Mouse (Mus musculus): Measurements from ENCODE around the gene Umad1. TPM values are rescaled to one million over a fixed set of nuclear protein-coding genes. Genes with fewer than 3 reads are reported as not detected.

Umad1 gene
- polyA plus RNA-seq, 1 experiment from 2014 or later: 55.5 TPM

GRCm38 (mm10) chr6:8414020-8414419, 154.9 kb downstream of the Umad1 start:
- Histone ChIP-seq H3K9me3 (ENCODE audit: control insufficient read depth, low read length) (no peaks in the 10 kb centered on the region), H3K4me2 (replicated peaks) (peak overlapping the region; percentile 22; the same call in 1 of the 2 replicates), H3K36me3 (replicated peaks; ENCODE audit: control insufficient read depth, insufficient read depth) (no peaks in the 10 kb centered on the region), H3K4me3 (replicated peaks; ENCODE audit: low read length) (peak overlapping the region; percentile 13; the same call in 1 of the 2 replicates), H3K4me1 (replicated peaks; ENCODE audit: control insufficient read depth, insufficient read depth, low read length) (no peaks in the 10 kb centered on the region; the same call in 1 of the 2 replicates), H3K27me3 (ENCODE audit: control insufficient read depth, insufficient read depth, low read length) (no peaks in the 10 kb centered on the region), H3K27ac (peak overlapping the region; percentile 67), H3K9ac (0 out of 2 replicates have a peak overlapping the region, but pooled peaks have one; percentile 3)
- ATAC-seq (ENCODE audit: low FRiP score) (no peak), DNase-seq (ENCODE audit: low spot score) (no peak)
- 52% methylated on average over 9 of the region's 9 CpGs for WGBS

GRCm38 (mm10) chr6:8415823-8416222, 156.7 kb downstream of the Umad1 start:
- Histone ChIP-seq H3K4me3 (replicated peaks; ENCODE audit: low read length) (no peak overlapping the region), H3K4me1 (replicated peaks; ENCODE audit: control insufficient read depth, insufficient read depth, low read length) (peaks cover 6% of the 10 kb centered on the region; the same call in 1 of the 2 replicates), H3K36me3 (replicated peaks; ENCODE audit: control insufficient read depth, insufficient read depth) (no peaks in the 10 kb centered on the region), H3K4me2 (replicated peaks) (no peak overlapping the region), H3K27ac (no peak overlapping the region), H3K9me3 (ENCODE audit: control insufficient read depth, low read length) (no peaks in the 10 kb centered on the region), H3K9ac (no peak overlapping the region), H3K27me3 (ENCODE audit: control insufficient read depth, insufficient read depth, low read length) (no peaks in the 10 kb centered on the region)
- no peak for ATAC-seq (ENCODE audit: low FRiP score)
- WGBS: 68% methylated on average over 5 of the region's 5 CpGs
- DNase-seq (ENCODE audit: low spot score): no peak

- no peak overlapping the region for H3K9ac ChIP-seq
- peaks cover 14% of the 10 kb centered on the region for H3K4me1 ChIP-seq (replicated peaks; ENCODE audit: control insufficient read depth, insufficient read depth, low read length)
- H3K9me3 ChIP-seq (ENCODE audit: control insufficient read depth, low read length): no peaks in the 10 kb centered on the region
- no peaks in the 10 kb centered on the region for H3K36me3 ChIP-seq (replicated peaks; ENCODE audit: control insufficient read depth, insufficient read depth)
- WGBS: 82% methylated on average over 8 of the region's 8 CpGs
- ATAC-seq (ENCODE audit: low FRiP score) (no peak), DNase-seq (ENCODE audit: low spot score) (no peak)
- H3K4me3 ChIP-seq (replicated peaks; ENCODE audit: low read length): no peak overlapping the region
- no peak overlapping the region for H3K4me2 ChIP-seq (replicated peaks)
- no peak overlapping the region for H3K27ac ChIP-seq
- H3K27me3 ChIP-seq (ENCODE audit: control insufficient read depth, insufficient read depth, low read length): no peaks in the 10 kb centered on the region
Observed at GRCm38 (mm10) chr6:8416802-8417569, 157.9 kb downstream of the Umad1 start.

- WGBS: 67% methylated on average over 4 of the region's 4 CpGs
- H3K27ac ChIP-seq: no peak overlapping the region
- DNase-seq (ENCODE audit: low spot score) (no peak), ATAC-seq (ENCODE audit: low FRiP score) (no peak)
- H3K4me1 ChIP-seq (replicated peaks; ENCODE audit: control insufficient read depth, insufficient read depth, low read length): peaks cover 27% of the 10 kb centered on the region
- H3K36me3 ChIP-seq (replicated peaks; ENCODE audit: control insufficient read depth, insufficient read depth): no peaks in the 10 kb centered on the region
- no peak overlapping the region for H3K9ac ChIP-seq
- H3K9me3 ChIP-seq (ENCODE audit: control insufficient read depth, low read length): no peaks in the 10 kb centered on the region
- H3K4me2 ChIP-seq (replicated peaks): no peak overlapping the region
- H3K4me3 ChIP-seq (replicated peaks; ENCODE audit: low read length): no peak overlapping the region
- H3K27me3 ChIP-seq (ENCODE audit: control insufficient read depth, insufficient read depth, low read length): no peaks in the 10 kb centered on the region
Observed at GRCm38 (mm10) chr6:8419485-8420186, 160.5 kb downstream of the Umad1 start.

GRCm38 (mm10) chr6:8420187-8420503, 161.1 kb downstream of the Umad1 start:
- no peak overlapping the region for H3K27ac ChIP-seq
- H3K4me2 ChIP-seq (replicated peaks): no peak overlapping the region
- H3K4me3 ChIP-seq (replicated peaks; ENCODE audit: low read length): no peak overlapping the region
- DNase-seq (ENCODE audit: low spot score) (no peak), ATAC-seq (ENCODE audit: low FRiP score) (no peak)
- H3K27me3 ChIP-seq (ENCODE audit: control insufficient read depth, insufficient read depth, low read length): no peaks in the 10 kb centered on the region
- no peaks in the 10 kb centered on the region for H3K36me3 ChIP-seq (replicated peaks; ENCODE audit: control insufficient read depth, insufficient read depth)
- no peak overlapping the region for H3K9ac ChIP-seq
- WGBS: 89% methylated on average over 1 of the region's 1 CpGs
- peaks cover 27% of the 10 kb centered on the region for H3K4me1 ChIP-seq (replicated peaks; ENCODE audit: control insufficient read depth, insufficient read depth, low read length)
- no peaks in the 10 kb centered on the region for H3K9me3 ChIP-seq (ENCODE audit: control insufficient read depth, low read length)

GRCm38 (mm10) chr6:8421421-8421820, 162.3 kb downstream of the Umad1 start:
- 80% methylated on average over 5 of the region's 5 CpGs for WGBS
- Histone ChIP-seq H3K27me3 (ENCODE audit: control insufficient read depth, insufficient read depth, low read length) (no peaks in the 10 kb centered on the region), H3K4me3 (replicated peaks; ENCODE audit: low read length) (no peak overlapping the region), H3K36me3 (replicated peaks; ENCODE audit: control insufficient read depth, insufficient read depth) (no peaks in the 10 kb centered on the region), H3K27ac (no peak overlapping the region; the same call in 1 of the 2 replicates), H3K9ac (no peak overlapping the region), H3K4me2 (replicated peaks) (no peak overlapping the region), H3K4me1 (replicated peaks; ENCODE audit: control insufficient read depth, insufficient read depth, low read length) (peaks cover 27% of the 10 kb centered on the region), H3K9me3 (ENCODE audit: control insufficient read depth, low read length) (no peaks in the 10 kb centered on the region)
- DNase-seq (ENCODE audit: low spot score) (no peak), ATAC-seq (ENCODE audit: low FRiP score) (no peak)

GRCm38 (mm10) chr6:8421959-8422581, 163.0 kb downstream of the Umad1 start:
- Histone ChIP-seq H3K36me3 (replicated peaks; ENCODE audit: control insufficient read depth, insufficient read depth) (no peaks in the 10 kb centered on the region; the same call in 1 of the 2 replicates), H3K9me3 (ENCODE audit: control insufficient read depth, low read length) (no peaks in the 10 kb centered on the region), H3K4me3 (replicated peaks; ENCODE audit: low read length) (no peak overlapping the region), H3K27me3 (ENCODE audit: control insufficient read depth, insufficient read depth, low read length) (no peaks in the 10 kb centered on the region), H3K9ac (no peak overlapping the region), H3K4me2 (replicated peaks) (0 out of 2 replicates have a peak overlapping the region, but pooled peaks have one; percentile 5), H3K27ac (no peak overlapping the region; the same call in 1 of the 2 replicates), H3K4me1 (replicated peaks; ENCODE audit: control insufficient read depth, insufficient read depth, low read length) (peaks cover 27% of the 10 kb centered on the region)
- DNase-seq (ENCODE audit: low spot score): peak; percentile 44
- peak; percentile 81 for ATAC-seq (ENCODE audit: low FRiP score)
- 44% methylated on average over 10 of the region's 10 CpGs for WGBS

GRCm38 (mm10) chr6:8423142-8423541, 164.1 kb downstream of the Umad1 start:
- no peaks in the 10 kb centered on the region for H3K27me3 ChIP-seq (ENCODE audit: control insufficient read depth, insufficient read depth, low read length)
- H3K9ac ChIP-seq: no peak overlapping the region
- DNase-seq (ENCODE audit: low spot score) (no peak), ATAC-seq (ENCODE audit: low FRiP score) (no peak)
- no peaks in the 10 kb centered on the region; the same call in 1 of the 2 replicates for H3K36me3 ChIP-seq (replicated peaks; ENCODE audit: control insufficient read depth, insufficient read depth)
- H3K4me1 ChIP-seq (replicated peaks; ENCODE audit: control insufficient read depth, insufficient read depth, low read length): peaks cover 27% of the 10 kb centered on the region
- H3K4me2 ChIP-seq (replicated peaks): no peak overlapping the region
- no peak overlapping the region for H3K27ac ChIP-seq
- 86% methylated on average over 2 of the region's 2 CpGs for WGBS
- no peaks in the 10 kb centered on the region for H3K9me3 ChIP-seq (ENCODE audit: control insufficient read depth, low read length)
- no peak overlapping the region for H3K4me3 ChIP-seq (replicated peaks; ENCODE audit: low read length)

- H3K4me1 ChIP-seq (replicated peaks; ENCODE audit: control insufficient read depth, insufficient read depth, low read length): 0 out of 2 replicates have a peak, but pooled peaks cover 6% of the 10 kb centered on the region
- no peaks in the 10 kb centered on the region; the same call in 1 of the 2 replicates for H3K36me3 ChIP-seq (replicated peaks; ENCODE audit: control insufficient read depth, insufficient read depth)
- H3K27ac ChIP-seq: no peak overlapping the region
- no peak for ATAC-seq (ENCODE audit: low FRiP score)
- H3K4me2 ChIP-seq (replicated peaks): no peak overlapping the region
- H3K27me3 ChIP-seq (ENCODE audit: control insufficient read depth, insufficient read depth, low read length): no peaks in the 10 kb centered on the region
- no peaks in the 10 kb centered on the region for H3K9me3 ChIP-seq (ENCODE audit: control insufficient read depth, low read length)
- no peak overlapping the region for H3K4me3 ChIP-seq (replicated peaks; ENCODE audit: low read length)
- 92% methylated on average over 5 of the region's 5 CpGs for WGBS
- DNase-seq (ENCODE audit: low spot score): no peak
- H3K9ac ChIP-seq: no peak overlapping the region
Observed at GRCm38 (mm10) chr6:8427692-8428091, 168.6 kb downstream of the Umad1 start.
